Mouse (Mus musculus) stomach, embryonic 14.5 days (tissue): ENCODE results near the gene Dusp15. TPM values are rescaled to one million over a fixed set of nuclear protein-coding genes. Genes with fewer than 3 reads are reported as not detected.
A peak's percentile ranks its signal among the peaks of the same experiment; 100 is the strongest.

ENCODE experiments used
- ATAC-seq: fragments of 200-750 bp; cut with Nextera tagmentation; 2 replicates; pipeline ENCODE4 v1.8.0; 2017; ENCODE audit warnings: low read depth, moderate TSS enrichment; ENCODE audit not compliant: insufficient number of reproducible peaks, insufficient read depth, low FRiP score
- H3K27ac ChIP-seq: fragments of 300-500 bp; sonication (generic); 2 replicates; pipeline ENCODE4 v1.5.1; 2014; ENCODE audit warnings: mild to moderate bottlenecking, low read length, moderate library complexity, mixed read lengths
- H3K27me3 ChIP-seq: fragments of 300-500 bp; sonication (generic); 2 replicates; pipeline ENCODE4 v1.6.1; 2014; ENCODE audit warnings: low read length, control low read depth, mixed read lengths; ENCODE audit not compliant: control insufficient read depth, insufficient read depth
- H3K36me3 ChIP-seq: fragments of 300-500 bp; sonication (generic); 2 replicates; pipeline ENCODE4 v1.6.1; 2014; ENCODE audit warnings: mild to moderate bottlenecking, control low read depth, low read length, moderate library complexity, mixed read lengths; ENCODE audit not compliant: control insufficient read depth, insufficient read depth
- H3K4me1 ChIP-seq: fragments of 300-500 bp; sonication (generic); 2 replicates; pipeline ENCODE4 v1.6.1; 2014; ENCODE audit warnings: low read length, control low read depth, mixed read lengths; ENCODE audit not compliant: control insufficient read depth, insufficient read depth
- H3K4me2 ChIP-seq: fragments of 300-500 bp; sonication (generic); replicated peaks from 2 replicates; pipeline ENCODE4 v1.6.1; 2014; ENCODE audit warnings: low read depth, low read length, control low read depth
- H3K4me3 ChIP-seq: fragments of 300-500 bp; sonication (generic); 2 replicates; pipeline ENCODE4 v1.5.1; 2014; ENCODE audit warnings: low read depth, low read length, control low read depth
- H3K9ac ChIP-seq: fragments of 300-500 bp; sonication (generic); replicated peaks from 2 replicates; pipeline ENCODE4 v1.6.1; 2014; ENCODE audit warnings: low read depth, mild to moderate bottlenecking, control low read depth, low read length, moderate library complexity, mixed read lengths
- H3K9me3 ChIP-seq: fragments of 300-500 bp; sonication (generic); 2 replicates; pipeline ENCODE4 v1.6.1; 2016; ENCODE audit warnings: low read depth, low read length, control low read depth; ENCODE audit not compliant: control insufficient read depth
- WGBS: fragments of 180-500 bp; shearing (Covaris S2); extraction: QIAGEN DNeasy Blood & Tissue Kit; methylation state at CpG from one replicate; pipeline ENCODE4 v1.1.7; 2014; 5-methylcytosine and 5-hydroxymethylcytosine counted together
- polyA plus RNA-seq: library from polyadenylated mRNA; unstranded; fragments of >200 nt; fragmentation: Nextera tagmentation; extraction: Ambion mirVana; gene quantifications from 2 replicates; pipeline ENCODE4 v1.2.1, GENCODE M21; 2014

Dusp15 gene
- polyA plus RNA-seq: 0.13 and 0.39 TPM in 2 replicates

DNA sequence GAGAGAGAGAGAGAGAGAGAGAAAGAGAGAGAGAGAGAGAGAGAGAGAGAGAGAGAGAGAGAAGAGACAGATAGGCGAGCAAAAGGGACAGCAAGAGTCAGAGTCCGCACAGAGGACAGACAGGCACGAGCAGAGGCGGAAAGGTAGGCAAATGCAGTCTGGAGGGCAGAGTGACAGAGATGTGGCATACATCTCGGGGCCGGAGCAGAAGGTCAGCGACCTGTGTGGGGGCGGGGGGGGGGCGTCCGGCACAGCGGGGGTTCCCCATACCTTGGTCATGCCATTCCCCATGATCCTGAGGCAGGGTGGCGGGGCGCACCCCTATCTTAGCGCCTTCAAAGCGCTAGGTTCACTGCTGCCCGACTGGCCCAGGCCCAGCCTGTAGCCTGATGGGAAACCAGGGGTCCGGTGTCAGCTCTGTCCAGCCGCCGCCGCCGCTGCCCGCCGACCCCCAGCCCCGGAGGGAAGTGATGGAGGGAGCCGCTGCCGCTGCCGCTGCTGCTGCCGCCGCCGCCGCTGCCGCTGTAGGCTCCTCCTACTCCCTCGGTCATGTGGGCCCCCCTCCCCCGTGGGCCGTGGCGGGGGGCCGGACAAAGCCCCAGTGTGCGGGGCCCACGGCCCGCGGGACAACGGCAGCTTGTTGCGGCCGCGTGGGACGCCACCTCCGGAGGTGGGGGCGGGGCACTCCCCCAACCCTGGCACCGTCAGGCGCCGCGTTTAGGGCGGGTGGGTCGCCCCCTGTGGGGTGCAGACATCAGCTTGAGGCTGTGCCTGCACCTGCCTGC lies at the start of gene Dusp15:
Dusp15 (minus strand) TSS at position 634 of the 785 bp plus-strand sequence.
- Histone ChIP-seq H3K4me3 (peak within 1 kb of the TSS; percentile 57), H3K9me3 (no peaks in the 10 kb centered on the region), H3K36me3 (no peaks in the 10 kb centered on the region), H3K4me1 (peaks cover 5% of the 10 kb centered on the region; the same call in 1 of the 2 replicates), H3K27me3 (peaks cover 21% of the 10 kb centered on the region; the same call in 1 of the 2 replicates), H3K9ac (peak within 1 kb of the TSS; percentile 36; the same call in 1 of the 2 replicates), H3K4me2 (peak within 1 kb of the TSS; percentile 99), H3K27ac (no peak within 1 kb of the TSS)
- under 1% methylated on average over 46 of the region's 54 CpGs for WGBS
- ATAC-seq: peak; percentile 61; the same call in 1 of the 2 replicates

DNA sequence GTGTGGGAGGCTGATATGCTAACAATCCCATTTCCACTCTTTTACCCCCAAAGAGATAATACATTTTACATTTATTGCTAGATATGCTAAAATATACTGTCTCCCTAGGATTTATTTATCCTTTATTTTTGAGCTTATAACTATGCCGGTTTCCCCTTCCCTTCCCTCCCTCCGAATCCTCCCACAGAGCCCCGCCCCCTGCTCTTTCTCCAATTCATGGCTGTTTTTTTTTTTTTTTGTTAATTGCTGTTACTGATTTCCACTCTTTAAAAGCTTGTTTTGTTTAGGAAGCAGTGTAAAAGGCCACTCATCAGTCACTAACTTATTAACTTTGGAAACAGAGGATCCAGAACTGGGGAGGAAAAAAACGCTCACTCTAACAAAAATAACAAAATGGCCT lies 45.5 kb upstream of the Dusp15 start:
- no peaks in the 10 kb centered on the region for H3K27me3 ChIP-seq
- no peaks in the 10 kb centered on the region for H3K9me3 ChIP-seq
- H3K9ac ChIP-seq: no peak overlapping the region
- H3K27ac ChIP-seq: no peak overlapping the region
- H3K4me3 ChIP-seq: no peak overlapping the region
- H3K36me3 ChIP-seq: no peaks in the 10 kb centered on the region
- no peak for ATAC-seq
- H3K4me1 ChIP-seq: no peaks in the 10 kb centered on the region
- no peak overlapping the region for H3K4me2 ChIP-seq
- WGBS: 58% methylated on average over 4 of the region's 4 CpGs

DNA sequence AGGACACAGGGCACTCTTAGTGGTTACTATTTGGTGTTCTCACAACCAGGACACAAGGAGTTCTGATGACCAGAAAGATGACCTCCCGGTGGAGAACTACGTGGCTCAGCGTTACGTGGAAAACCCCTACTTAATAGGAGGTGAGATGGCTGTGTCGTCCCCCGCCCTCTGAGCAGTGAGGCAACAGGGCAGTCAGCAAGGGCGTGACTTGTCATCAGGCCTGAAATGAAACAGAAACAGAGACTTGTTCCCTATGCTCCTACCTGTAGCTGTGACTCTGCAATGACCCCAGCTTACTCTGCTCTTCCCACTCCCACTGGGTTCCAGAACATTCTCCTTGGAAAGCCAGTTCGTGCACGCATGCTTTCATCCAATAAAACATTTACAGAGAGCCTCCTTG lies 40.0 kb upstream of the Dusp15 start:
- WGBS: 81% methylated on average over 9 of the region's 9 CpGs
- Histone ChIP-seq H3K4me3 (no peak overlapping the region), H3K9me3 (no peaks in the 10 kb centered on the region), H3K27ac (no peak overlapping the region), H3K27me3 (no peaks in the 10 kb centered on the region), H3K36me3 (no peaks in the 10 kb centered on the region), H3K4me1 (no peaks in the 10 kb centered on the region), H3K4me2 (no peak overlapping the region), H3K9ac (no peak overlapping the region)
- no peak for ATAC-seq

DNA sequence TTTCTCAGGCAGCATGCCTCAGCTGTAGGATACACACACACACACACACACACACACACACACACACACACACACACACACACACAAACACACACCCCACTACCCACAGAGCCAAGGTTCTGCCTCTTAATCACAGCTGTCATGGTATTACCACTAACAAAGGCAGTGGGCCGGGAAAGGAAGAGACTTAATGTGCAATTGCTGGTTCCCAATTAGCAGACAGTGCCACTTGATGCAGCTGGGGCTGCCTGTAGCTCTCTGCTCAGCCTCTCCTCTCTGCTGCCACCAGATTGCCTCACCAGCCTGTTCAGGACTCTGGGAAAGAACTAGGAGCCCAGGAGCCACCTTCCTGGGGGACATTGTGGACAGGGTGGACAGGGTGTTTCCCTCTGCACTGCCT lies 34.1 kb upstream of the Dusp15 start:
- Histone ChIP-seq H3K9ac (no peak overlapping the region), H3K27me3 (no peaks in the 10 kb centered on the region), H3K4me3 (no peak overlapping the region), H3K36me3 (no peaks in the 10 kb centered on the region), H3K27ac (no peak overlapping the region), H3K9me3 (no peaks in the 10 kb centered on the region), H3K4me2 (no peak overlapping the region), H3K4me1 (no peaks in the 10 kb centered on the region)
- WGBS: 65% methylated on average over 1 of the region's 1 CpGs
- no peak for ATAC-seq

DNA sequence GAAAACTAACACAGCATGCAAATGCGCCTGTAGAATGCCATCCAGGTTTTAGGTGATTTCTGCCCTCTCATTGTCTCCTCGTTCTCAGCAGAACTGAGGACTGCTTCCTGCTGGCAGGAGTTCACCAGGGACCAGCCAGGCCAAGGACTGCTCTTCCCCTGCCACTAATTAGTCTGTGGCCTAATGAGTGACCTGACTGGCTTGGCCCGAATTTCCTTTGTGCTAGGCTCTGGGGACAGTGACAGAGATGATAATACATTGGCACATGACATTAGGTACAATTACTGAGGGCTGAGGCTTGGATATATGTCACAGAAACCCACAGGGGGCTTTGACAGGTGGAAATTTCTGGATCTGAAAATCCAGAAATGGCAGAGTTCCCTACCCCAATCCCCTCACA lies 25.5 kb upstream of the Dusp15 start:
- Histone ChIP-seq H3K27ac (no peak overlapping the region), H3K4me3 (no peak overlapping the region), H3K27me3 (no peaks in the 10 kb centered on the region), H3K4me1 (no peaks in the 10 kb centered on the region), H3K4me2 (no peak overlapping the region), H3K36me3 (no peaks in the 10 kb centered on the region), H3K9me3 (no peaks in the 10 kb centered on the region), H3K9ac (no peak overlapping the region)
- ATAC-seq: no peak
- 63% methylated on average over 3 of the region's 3 CpGs for WGBS

GRCm38 (mm10) chr2:152965555-152965954 lies 14.1 kb upstream of the Dusp15 start:
- H3K4me2 ChIP-seq: no peak overlapping the region
- H3K27ac ChIP-seq: no peak overlapping the region
- no peaks in the 10 kb centered on the region for H3K27me3 ChIP-seq
- WGBS: 59% methylated on average over 4 of the region's 4 CpGs
- H3K9me3 ChIP-seq: no peaks in the 10 kb centered on the region
- no peak overlapping the region for H3K4me3 ChIP-seq
- H3K36me3 ChIP-seq: no peaks in the 10 kb centered on the region
- no peak for ATAC-seq
- no peaks in the 10 kb centered on the region for H3K4me1 ChIP-seq
- H3K9ac ChIP-seq: no peak overlapping the region

- H3K9me3 ChIP-seq: no peaks in the 10 kb centered on the region
- peak within 1 kb of the TSS; percentile 43 for H3K4me3 ChIP-seq
- H3K27me3 ChIP-seq: no peaks in the 10 kb centered on the region
- H3K36me3 ChIP-seq: no peaks in the 10 kb centered on the region
- peak within 1 kb of the TSS; percentile 25; the same call in 1 of the 2 replicates for H3K9ac ChIP-seq
- 2% methylated on average over 34 of the region's 34 CpGs for WGBS
- H3K27ac ChIP-seq: no peak within 1 kb of the TSS
- no peaks in the 10 kb centered on the region for H3K4me1 ChIP-seq
- peak within 1 kb of the TSS; percentile 69 for H3K4me2 ChIP-seq
- peak; percentile 86 for ATAC-seq
These were observed 10.7 kb upstream of the Dusp15 start, which contains the start of gene Ttll9 for GRCm38 (mm10) chr2:152962091-152962793. Gene Ttll9 (plus strand): TSS chr2:152962485.

- Histone ChIP-seq H3K4me2 (no peak overlapping the region), H3K36me3 (no peaks in the 10 kb centered on the region), H3K9ac (no peak overlapping the region), H3K27ac (no peak overlapping the region), H3K27me3 (no peaks in the 10 kb centered on the region), H3K4me3 (no peak overlapping the region), H3K4me1 (no peaks in the 10 kb centered on the region), H3K9me3 (no peaks in the 10 kb centered on the region)
- 80% methylated on average over 3 of the region's 3 CpGs for WGBS
- no peak for ATAC-seq
These were observed 6.6 kb upstream of the Dusp15 start for GRCm38 (mm10) chr2:152958116-152958515.
